Mouse (Mus musculus): ENCODE measurements at regions not wholly inside any gene's neighbourhood (a gene's known extent, or its start where the extent isn't known, plus 50 kb on each side); places are given as distances from the start of the nearest gene placed in this dataset.

- TF ChIP-seq POLR2A (IDR thresholded peaks at IDR 0.05; ENCODE audit: insufficient read depth, low read length) (no peak), CTCF (IDR thresholded peaks at IDR 0.05; ENCODE audit: low read depth, low read length) (no peak)
Observed at GRCm38 (mm10) chr16:24208118-24208517, 185.2 kb upstream of the Lpp start.

Data from ES-Bruce4 (cell line).